Mouse (Mus musculus): ENCODE measurements at regions not wholly inside any gene's neighbourhood (a gene's known extent, or its start where the extent isn't known, plus 50 kb on each side); places are given as distances from the start of the nearest gene placed in this dataset.

DNA sequence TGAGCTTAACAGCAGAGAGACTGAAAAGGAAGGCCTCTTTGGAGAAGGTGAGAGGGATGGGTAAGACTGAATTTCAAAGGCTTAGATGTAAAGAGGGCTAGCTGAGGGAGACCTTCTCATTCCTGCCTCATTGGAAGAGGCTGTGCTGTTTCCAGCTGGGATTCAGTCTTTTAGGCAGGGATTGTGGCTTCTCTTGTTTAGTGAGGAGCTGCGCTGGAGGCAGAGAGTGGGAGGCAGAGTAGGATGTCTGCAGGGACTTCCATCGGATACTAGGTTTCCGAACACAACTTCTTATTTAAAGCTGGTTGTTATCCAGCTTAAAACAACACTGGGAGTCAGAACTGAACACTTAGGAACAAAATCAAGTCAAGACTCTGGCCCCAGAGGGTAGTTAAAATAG is 194.8 kb upstream of the Ppargc1a start:
- DNase-seq (ENCODE audit: low spot score) = no peak

DNA sequence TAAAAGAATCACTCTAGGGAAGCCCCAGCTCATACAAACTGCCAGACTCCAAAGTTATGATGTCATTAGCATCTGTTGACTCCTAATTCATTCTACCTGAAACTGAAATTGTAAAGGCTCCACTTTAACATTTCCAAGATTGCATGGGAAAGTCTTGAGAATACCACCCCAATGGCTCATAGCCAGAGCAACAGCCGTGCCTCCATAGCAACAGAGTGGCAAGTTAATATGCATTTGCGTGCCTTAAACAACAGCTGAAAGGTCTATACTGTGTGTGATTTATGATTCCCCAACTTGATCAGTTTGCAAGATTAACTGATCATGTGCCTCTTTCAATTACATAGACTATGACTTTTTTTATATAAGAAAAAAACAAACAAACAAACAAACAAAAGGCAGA is 190.8 kb upstream of the Ppargc1a start:
- no peak for DNase-seq (ENCODE audit: low spot score)

DNA sequence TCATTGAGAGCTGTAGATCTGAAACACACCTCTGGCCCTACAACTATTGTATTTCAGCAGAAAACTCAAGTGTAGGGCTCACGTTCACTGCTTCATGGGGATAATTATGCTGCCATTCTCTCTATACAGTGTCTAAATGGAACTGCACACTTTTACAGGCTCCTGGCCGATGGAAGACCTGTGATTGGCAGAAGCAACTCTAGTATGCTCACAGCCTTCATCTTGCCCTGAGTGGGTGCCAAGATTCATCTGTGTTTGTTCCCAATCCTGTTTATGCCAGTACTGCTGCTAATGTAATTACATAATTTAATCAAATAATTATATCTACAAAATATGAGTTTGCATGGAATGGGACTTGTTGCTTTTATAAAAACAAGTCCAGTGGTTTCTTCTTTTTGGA is 190.3 kb upstream of the Ppargc1a start:
- DNase-seq (ENCODE audit: low spot score) = no peak

DNA sequence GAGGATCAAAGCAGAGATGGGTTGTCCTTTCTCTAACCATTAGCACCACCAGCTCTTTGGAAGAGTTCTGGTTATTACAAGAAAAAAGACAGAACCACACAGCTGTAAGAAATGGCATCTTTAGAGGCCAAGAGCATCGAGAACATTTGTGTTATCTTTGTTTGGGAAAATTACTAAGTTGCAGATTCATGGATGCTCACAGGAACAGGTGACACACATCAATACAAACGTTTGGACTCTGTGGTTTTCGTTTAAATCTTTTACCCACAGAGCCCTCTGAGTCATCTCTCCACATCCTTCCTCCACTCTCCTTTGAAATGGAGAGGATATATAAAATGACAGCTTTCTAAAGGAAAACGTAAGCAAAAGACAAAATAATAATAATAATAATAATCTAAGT is 184.5 kb upstream of the Ppargc1a start:
- no peak for DNase-seq (ENCODE audit: low spot score)

DNA sequence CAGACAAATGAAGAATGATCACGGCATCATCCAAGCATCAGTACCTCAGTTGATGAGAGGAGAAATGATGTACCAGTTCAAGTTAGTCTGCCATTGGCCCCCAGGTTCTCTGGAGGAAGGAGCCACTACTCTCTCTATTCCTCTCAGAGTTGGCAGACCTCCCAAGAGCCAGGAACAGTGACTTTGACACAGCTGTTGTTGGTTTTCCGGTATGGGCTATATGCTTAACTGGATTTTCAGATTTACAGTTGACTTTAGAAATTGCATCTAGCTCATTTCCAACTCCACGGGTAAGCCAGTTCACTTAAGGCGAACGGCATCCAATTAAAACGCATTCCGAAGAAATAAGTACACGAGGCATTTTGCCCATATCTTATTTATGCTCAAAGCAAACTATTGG is 182.9 kb upstream of the Ppargc1a start:
- DNase-seq (ENCODE audit: low spot score) = no peak

DNA sequence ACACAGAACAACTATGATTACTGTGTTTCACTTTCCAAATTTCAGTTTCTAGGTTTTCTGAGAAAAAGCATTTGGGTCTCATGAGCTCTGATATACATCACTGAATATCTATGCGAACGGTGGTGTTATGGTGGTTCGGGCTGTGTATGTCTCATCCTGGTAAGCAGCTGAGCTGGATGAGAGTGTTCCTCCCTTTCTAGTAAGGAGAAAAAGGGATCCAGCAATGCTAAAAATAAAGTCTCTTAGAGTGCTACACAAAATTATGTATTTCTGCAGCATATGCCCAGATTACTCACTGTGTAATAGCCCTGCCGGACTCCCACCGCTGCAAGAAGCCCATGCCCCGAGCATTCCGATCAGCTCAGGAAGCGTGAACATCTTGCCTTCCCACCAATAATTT is 173.4 kb upstream of the Ppargc1a start:
- no peak for DNase-seq (ENCODE audit: low spot score)

DNA sequence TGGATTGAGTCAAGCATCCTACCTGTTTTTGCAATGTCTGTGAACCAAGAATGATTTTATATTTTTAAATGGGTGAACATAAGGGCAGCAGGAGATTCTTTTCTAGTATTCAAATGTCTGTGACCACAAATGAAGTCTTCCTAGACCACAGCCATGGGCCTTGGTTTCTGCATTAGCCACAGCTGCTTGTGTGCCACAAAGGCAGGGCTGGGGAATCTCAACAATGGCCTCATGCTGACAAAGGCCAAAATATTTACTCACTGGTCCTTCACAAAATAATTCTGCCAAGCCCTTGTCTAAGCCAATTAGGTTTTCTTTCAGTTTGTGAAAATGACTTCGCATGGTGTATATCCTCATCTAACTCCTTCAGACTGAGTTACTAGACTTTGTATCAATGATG is 162.7 kb upstream of the Ppargc1a start:
- DNase-seq (ENCODE audit: low spot score) = no peak

DNA sequence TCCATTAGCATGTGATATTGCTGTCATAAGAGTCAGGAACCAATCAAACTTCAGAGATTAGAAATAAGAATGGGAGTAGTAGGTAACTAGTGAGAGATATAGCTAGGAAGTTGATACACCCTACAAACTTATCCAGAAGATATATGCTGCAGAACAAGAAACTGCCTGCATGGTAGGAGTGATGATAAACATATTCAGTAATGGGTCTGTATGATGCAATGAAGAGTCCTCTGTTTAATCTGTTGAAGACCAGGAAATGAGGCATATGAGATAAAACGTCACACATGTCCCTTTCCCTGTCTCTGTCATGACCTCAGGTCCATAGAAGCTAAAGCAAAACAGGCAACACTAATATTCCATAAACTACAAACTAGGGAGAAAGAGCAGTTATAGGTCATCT is 162.2 kb upstream of the Ppargc1a start:
- DNase-seq (ENCODE audit: low spot score) = no peak

DNA sequence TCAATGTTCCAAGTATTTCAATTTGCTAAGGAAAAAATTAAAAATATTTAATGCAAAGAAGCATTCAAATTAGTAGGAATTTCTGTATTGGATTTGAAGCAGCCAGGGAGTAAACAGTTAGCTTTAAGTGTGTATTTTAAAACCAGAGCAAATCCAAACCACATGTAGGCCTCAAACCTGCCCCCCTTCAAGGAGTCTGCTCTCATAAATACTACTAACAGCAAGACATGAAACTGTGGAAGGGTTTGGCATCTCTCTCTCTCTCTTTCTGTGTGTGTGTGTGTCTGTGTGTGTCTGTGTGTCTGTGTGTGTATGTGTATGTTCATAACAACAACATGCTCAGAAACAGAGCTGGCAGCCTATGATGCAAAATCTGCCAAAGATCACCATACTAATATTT is 159.2 kb upstream of the Ppargc1a start:
- DNase-seq (ENCODE audit: low spot score) = no peak

DNA sequence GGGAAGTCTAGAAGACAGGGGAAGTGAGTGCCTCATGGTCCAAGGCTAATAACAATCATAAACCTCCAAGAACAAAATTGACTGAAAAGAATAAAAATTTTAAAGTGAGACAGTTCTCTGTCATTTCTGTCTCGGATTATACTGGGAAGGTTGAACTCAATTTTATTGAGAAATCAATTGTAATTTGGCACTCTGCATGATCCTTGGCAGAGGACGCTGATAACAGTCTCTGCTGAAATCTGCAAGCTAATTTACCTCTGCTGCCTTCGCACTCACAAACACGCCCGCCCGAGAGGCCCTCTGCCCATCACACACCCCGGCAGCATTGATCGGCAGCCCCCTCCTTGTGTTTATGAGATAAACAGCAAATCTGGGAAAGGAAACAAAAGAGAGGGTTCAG is 151.4 kb upstream of the Ppargc1a start:
- DNase-seq (ENCODE audit: low spot score) = no peak

DNA sequence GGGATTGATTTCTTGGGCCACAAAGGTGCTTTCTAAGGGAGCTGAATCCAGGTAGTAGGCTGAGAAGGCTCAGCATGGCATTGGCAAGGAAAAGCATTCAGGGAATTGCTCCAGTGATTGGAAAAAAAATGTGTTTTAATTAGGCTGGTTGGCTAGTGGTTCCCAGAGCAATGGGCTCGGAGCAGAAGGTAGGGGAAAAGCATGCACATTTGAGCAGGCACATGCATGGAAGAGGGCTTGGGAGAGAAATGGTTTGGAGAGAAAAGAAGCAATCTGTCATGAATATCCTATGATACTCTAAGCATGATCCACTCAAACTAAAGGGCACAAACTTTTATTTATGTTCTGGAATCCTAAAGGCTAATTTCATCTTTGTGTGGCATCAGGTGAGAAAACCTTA is 150.9 kb upstream of the Ppargc1a start:
- no peak for DNase-seq (ENCODE audit: low spot score)

DNA sequence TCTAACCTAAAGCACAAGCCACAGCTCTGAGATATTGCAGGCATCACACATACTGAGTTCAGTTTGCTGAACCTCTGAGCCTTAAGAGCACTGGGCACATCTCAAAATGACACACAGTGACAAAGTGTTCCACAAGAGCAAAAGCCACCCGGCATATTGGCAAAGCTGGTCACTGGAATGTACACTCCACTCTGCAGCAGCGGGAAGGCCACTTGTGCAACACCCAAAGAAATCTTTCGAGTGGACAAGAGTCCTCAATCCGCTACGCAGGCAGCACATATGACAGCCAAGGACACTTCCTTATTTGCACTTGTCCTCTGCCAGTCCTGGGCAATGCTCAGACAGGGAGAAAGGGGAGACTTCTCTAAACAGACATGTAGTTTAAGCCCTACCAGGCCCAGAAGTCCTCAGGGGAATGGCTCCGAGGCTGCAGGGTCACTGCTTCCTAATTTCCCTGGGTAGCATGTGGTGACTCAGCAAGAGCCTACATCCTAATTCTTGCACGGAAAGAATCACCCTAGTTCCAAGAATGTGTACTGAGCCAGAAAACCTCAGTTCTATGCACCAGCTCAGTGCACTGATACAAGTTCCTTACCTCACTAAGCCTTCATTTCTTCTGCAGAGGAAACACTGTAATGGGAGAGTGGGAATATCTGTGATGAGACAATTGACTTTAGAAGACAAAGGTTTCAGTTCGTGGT is 144.5 kb upstream of the Ppargc1a start:
- no peak for DNase-seq (ENCODE audit: low spot score)

DNA sequence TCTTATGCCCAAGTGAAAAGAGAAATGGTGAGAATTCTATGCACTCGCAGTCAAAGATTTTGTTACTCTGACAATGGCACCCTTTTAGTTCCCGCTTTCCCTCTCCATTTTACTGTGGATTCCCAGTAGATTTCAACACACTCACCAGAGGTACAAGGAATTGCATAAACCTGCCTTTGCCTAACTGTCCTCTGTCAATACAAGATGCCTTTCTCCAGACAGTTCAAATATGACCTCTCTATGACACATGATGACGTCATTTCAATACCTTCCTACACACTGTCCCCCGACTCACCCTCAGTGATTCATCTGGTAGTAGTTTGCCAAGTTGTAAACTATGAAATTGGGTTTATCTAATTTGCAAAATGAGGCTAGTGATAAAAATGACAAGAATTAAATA is 143.1 kb upstream of the Ppargc1a start:
- DNase-seq (ENCODE audit: low spot score) = no peak

DNA sequence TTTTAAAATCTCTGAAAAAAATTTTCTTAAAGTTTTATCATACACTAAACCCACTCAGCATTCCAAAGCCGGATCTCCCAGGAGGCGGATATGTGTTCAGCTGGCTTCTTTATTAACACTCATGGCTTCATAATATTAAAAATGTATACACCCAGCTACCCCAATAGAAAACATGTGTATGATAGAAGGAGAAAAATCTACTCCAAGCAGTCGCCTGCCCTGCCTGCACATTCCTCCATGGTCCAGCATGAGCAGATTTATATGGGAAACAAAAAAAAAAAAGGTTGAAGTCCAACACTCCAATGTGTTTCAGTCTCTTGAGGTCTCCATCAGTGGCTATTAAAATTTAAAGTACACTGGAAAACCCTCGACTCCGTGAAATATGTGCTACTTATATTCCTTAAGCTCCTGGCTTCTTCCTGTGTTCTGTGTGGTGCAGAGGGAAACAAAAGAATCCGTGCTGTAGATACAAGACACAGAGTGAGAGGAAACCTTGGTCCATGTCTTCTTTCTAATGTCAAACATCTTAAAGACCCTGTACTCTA is 142.0 kb upstream of the Ppargc1a start:
- no peak for DNase-seq (ENCODE audit: low spot score)

DNA sequence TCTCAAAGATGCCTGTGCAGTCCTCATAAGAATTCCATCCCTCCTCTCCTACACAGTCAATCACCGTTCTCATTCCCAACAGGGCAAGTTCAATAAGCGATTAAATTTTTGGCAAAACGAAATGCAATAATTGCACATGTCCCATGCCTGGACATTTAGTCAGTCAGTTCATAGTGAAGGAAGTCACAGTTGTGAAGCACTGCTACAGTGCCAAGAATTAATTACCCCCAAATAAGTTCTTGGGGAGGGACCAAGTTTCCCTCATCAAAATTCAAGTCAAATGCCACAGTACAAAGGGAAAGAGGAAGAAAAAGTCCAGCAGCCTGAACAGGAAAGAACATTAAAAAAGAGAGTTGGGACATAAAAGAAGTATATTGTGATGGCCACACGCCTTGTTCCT is 112.4 kb upstream of the Ppargc1a start:
- no peak for DNase-seq (ENCODE audit: low spot score)

DNA sequence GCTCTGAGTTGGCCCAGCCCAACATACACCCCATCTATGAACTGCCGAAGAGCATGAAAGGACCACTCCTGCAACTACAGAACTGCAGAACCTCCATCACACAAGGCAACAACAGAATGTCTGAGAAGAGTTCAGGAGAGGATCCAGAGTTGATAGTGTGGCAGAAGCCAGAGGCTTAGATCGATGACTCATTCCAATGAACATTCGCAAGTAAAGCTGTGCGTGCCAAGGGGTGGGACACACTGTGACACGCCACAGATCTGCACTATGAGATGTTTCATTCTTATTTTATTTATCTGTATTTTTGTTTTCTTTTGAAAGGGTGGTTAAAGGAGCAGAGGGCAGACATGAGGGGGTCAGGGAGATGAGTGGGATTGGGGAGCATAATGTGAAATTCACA is 103.7 kb upstream of the Ppargc1a start:
- DNase-seq (ENCODE audit: low spot score) = no peak

DNA sequence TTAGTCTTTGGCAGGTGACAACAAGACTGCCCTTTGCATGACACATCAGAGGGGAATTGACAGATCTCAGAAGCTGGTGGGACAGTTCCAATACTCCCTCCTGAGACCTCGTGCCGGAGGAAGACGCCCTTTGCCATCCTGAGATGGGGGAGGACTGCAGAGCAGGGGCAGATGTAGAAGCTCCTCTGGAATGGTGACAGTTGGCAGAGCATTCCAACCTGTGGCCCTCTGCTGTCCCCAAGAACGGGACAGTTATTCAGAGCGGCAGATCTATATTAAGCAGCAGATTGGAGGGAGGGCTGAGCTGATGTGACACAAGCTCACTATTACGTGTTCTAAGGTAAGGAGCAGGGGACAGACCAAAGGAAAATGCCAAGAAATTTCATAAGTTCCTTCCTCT is 97.7 kb upstream of the Ppargc1a start:
- no peak for DNase-seq (ENCODE audit: low spot score)

DNA sequence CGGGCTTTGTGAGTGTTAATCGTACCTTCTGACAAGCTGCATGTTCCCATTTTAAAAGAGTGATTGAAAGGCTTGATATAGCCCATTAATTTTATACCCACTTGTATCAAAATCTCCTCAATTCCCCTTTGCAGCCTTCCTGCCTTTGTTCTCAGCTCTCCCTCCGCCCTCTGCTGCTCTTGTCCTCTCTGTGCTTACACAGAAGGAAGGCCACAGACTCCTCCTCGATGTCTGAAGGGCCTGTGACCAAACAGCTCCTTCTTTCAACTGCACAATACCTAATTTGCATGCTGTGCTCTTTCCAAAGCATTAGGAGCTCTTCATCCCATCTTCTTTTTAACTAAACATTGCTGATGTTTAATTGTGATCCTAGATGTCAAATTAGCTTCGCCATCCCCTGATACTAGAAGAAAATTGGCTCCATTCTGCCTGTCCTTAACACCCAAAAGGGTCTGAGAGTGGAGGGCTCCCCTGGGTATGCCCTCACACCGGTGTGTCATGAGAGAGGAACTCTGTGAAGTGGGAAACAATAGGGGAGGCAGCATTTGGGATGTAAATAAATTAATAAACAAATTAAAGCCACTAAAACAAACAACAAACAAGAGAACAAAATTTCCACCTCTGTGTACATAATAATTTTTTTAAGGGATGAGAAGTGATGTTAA is 90.8 kb upstream of the Ppargc1a start:
- DNase-seq (ENCODE audit: low spot score) = no peak

DNA sequence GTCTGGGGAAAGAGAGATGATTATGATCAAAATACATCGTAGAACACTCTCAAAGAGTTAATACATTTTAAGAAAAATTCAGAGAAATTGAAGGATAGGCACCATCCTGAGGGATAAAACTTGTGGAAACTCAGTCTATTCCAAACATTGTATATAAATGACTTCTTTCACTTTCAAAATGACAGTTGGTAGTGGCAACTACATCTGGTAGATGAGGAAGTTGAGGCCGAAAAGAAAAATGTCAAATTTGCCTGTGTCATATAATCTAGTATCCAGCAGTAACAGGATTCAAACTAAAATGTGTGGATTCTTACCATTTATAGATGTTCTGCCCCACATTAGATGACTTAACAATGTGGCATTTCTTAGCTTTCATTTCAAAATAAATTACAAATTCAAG is 86.0 kb upstream of the Ppargc1a start:
- no peak for DNase-seq (ENCODE audit: low spot score)

DNA sequence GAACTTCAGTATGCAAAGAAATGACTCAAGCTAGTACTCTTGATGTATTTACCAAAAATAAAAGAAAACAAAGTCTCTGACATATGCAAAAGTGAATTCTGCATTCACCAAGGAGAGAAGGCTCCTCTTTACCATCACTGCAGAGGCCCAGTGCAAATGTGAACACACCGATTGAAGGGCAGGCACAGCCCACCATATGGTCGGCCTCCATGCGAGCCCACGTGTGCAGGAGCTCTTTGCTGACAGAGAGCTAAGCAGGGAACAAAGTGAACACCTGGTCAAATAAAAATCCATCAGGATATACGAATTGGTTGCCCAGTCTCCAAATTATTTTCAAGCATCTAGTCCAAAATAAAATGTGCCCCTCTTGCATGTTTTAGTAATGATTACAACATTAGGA is 56.9 kb upstream of the Ppargc1a start:
- DNase-seq (ENCODE audit: low spot score) = no peak

Measured in c-Kit-positive CD71-positive TER-119-positive erythroid progenitor cells, embryonic 14.5 days (primary cell).